Mouse (Mus musculus): Measurements from ENCODE around the gene Myl4. TPM values are rescaled to one million over a fixed set of nuclear protein-coding genes. Genes with fewer than 3 reads are reported as not detected.
A peak's percentile ranks its signal among the peaks of the same experiment; 100 is the strongest.

Myl4 gene
- total and polyA plus RNA-seq, 2 experiments from 2014 or later = 4.0 to 4.6 TPM

- Histone ChIP-seq H3K9ac (replicated peaks; ENCODE audit: low read length, poor library complexity, severe bottlenecking) (no peak overlapping the region), H3K27ac (ENCODE audit: low read depth, low read length) (no peak overlapping the region), H3K4me3 (ENCODE audit: low read depth, low read length) (no peak overlapping the region), H3K4me1 (ENCODE audit: insufficient read depth, low read length) (0 out of 2 replicates have a peak, but pooled peaks cover 4% of the 10 kb centered on the region), H3K27me3 (ENCODE audit: insufficient read depth, low read length) (peaks cover 3% of the 10 kb centered on the region; the same call in 1 of the 2 replicates), H3K36me3 (ENCODE audit: insufficient read depth, low read length) (no peaks in the 10 kb centered on the region), H3K4me2 (ENCODE audit: low read depth, low read length, poor library complexity, severe bottlenecking) (no peak overlapping the region), H3K9me3 (ENCODE audit: low read length) (no peaks in the 10 kb centered on the region)
- no peak for TF ChIP-seq CTCF (IDR thresholded peaks at IDR 0.05)
- no peak for DNase-seq (ENCODE audit: low spot score)
- 52% methylated on average over 2 of the region's 2 CpGs for WGBS
- ATAC-seq (ENCODE audit: low FRiP score) = no peak
These were observed 22.1 kb downstream of the Myl4 start for GRCm38 (mm10) chr11:104572566-104572965.

- H3K27me3 ChIP-seq (ENCODE audit: insufficient read depth, low read length) = peaks cover 3% of the 10 kb centered on the region; the same call in 1 of the 2 replicates
- 0 out of 2 replicates have a peak, but pooled peaks cover 7% of the 10 kb centered on the region for H3K4me1 ChIP-seq (ENCODE audit: insufficient read depth, low read length)
- no peak for TF ChIP-seq CTCF (IDR thresholded peaks at IDR 0.05)
- no peaks in the 10 kb centered on the region for H3K36me3 ChIP-seq (ENCODE audit: insufficient read depth, low read length)
- no peak overlapping the region for H3K4me2 ChIP-seq (ENCODE audit: low read depth, low read length, poor library complexity, severe bottlenecking)
- 54% methylated on average over 10 of the region's 10 CpGs for WGBS
- DNase-seq (ENCODE audit: low spot score) = no peak
- no peak overlapping the region for H3K27ac ChIP-seq (ENCODE audit: low read depth, low read length)
- H3K9ac ChIP-seq (replicated peaks; ENCODE audit: low read length, poor library complexity, severe bottlenecking) = no peak overlapping the region
- no peaks in the 10 kb centered on the region for H3K9me3 ChIP-seq (ENCODE audit: low read length)
- ATAC-seq (ENCODE audit: low FRiP score) = no peak
- no peak overlapping the region for H3K4me3 ChIP-seq (ENCODE audit: low read depth, low read length)
These were observed 26.5 kb downstream of the Myl4 start for GRCm38 (mm10) chr11:104576772-104577612.

- Histone ChIP-seq H3K27me3 (ENCODE audit: insufficient read depth, low read length) (no peaks in the 10 kb centered on the region), H3K4me1 (ENCODE audit: insufficient read depth, low read length) (0 out of 2 replicates have a peak, but pooled peaks cover 3% of the 10 kb centered on the region), H3K9me3 (ENCODE audit: low read length) (no peaks in the 10 kb centered on the region), H3K27ac (ENCODE audit: low read depth, low read length) (no peak overlapping the region), H3K36me3 (ENCODE audit: insufficient read depth, low read length) (no peaks in the 10 kb centered on the region), H3K4me3 (ENCODE audit: low read depth, low read length) (no peak overlapping the region), H3K9ac (replicated peaks; ENCODE audit: low read length, poor library complexity, severe bottlenecking) (no peak overlapping the region), H3K4me2 (ENCODE audit: low read depth, low read length, poor library complexity, severe bottlenecking) (no peak overlapping the region)
- no peak for TF ChIP-seq CTCF (IDR thresholded peaks at IDR 0.05)
- no peak for ATAC-seq (ENCODE audit: low FRiP score)
- WGBS = 70% methylated on average over 5 of the region's 5 CpGs
- DNase-seq (ENCODE audit: low spot score) = no peak
These were observed 27.6 kb downstream of the Myl4 start for GRCm38 (mm10) chr11:104578074-104578473.

DNA sequence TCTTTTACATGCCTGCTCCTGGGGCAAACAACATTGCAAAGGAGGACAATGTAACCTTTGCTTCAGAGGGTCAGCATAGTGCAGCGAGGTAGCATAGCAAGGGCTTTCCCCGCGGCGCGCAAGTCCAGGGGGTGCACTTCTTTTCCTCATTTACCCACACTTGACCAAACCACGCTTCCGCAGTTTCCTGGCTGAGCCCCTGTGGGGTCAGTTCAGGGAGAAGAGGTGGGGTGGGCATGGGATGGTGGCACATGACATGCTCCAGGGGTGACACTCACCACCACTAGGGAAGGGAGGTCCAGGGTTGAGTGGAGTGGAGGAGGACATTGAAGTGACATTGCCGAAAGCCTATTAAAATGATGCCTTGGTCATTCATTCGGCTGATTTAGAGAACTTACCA lies 28.6 kb downstream of the Myl4 start:
- H3K36me3 ChIP-seq (ENCODE audit: insufficient read depth, low read length) = no peaks in the 10 kb centered on the region
- 0 out of 2 replicates have a peak, but pooled peaks cover 3% of the 10 kb centered on the region for H3K4me1 ChIP-seq (ENCODE audit: insufficient read depth, low read length)
- TF ChIP-seq CTCF (IDR thresholded peaks at IDR 0.05) = no peak
- no peak overlapping the region for H3K27ac ChIP-seq (ENCODE audit: low read depth, low read length)
- no peaks in the 10 kb centered on the region for H3K9me3 ChIP-seq (ENCODE audit: low read length)
- ATAC-seq (ENCODE audit: low FRiP score) = no peak
- H3K27me3 ChIP-seq (ENCODE audit: insufficient read depth, low read length) = no peaks in the 10 kb centered on the region
- no peak overlapping the region for H3K4me3 ChIP-seq (ENCODE audit: low read depth, low read length)
- WGBS = 92% methylated on average over 9 of the region's 9 CpGs
- H3K9ac ChIP-seq (replicated peaks; ENCODE audit: low read length, poor library complexity, severe bottlenecking) = no peak overlapping the region
- DNase-seq (ENCODE audit: low spot score) = no peak
- H3K4me2 ChIP-seq (ENCODE audit: low read depth, low read length, poor library complexity, severe bottlenecking) = no peak overlapping the region

GRCm38 (mm10) chr11:104579575-104579974 lies 29.1 kb downstream of the Myl4 start:
- no peaks in the 10 kb centered on the region for H3K27me3 ChIP-seq (ENCODE audit: insufficient read depth, low read length)
- no peaks in the 10 kb centered on the region for H3K9me3 ChIP-seq (ENCODE audit: low read length)
- ATAC-seq (ENCODE audit: low FRiP score) (no peak), DNase-seq (ENCODE audit: low spot score) (no peak)
- no peaks in the 10 kb centered on the region for H3K36me3 ChIP-seq (ENCODE audit: insufficient read depth, low read length)
- 0 out of 2 replicates have a peak, but pooled peaks cover 3% of the 10 kb centered on the region for H3K4me1 ChIP-seq (ENCODE audit: insufficient read depth, low read length)
- TF ChIP-seq CTCF (IDR thresholded peaks at IDR 0.05) = no peak
- WGBS = 95% methylated on average over 8 of the region's 8 CpGs
- no peak overlapping the region for H3K4me3 ChIP-seq (ENCODE audit: low read depth, low read length)
- H3K4me2 ChIP-seq (ENCODE audit: low read depth, low read length, poor library complexity, severe bottlenecking) = no peak overlapping the region
- H3K27ac ChIP-seq (ENCODE audit: low read depth, low read length) = no peak overlapping the region
- no peak overlapping the region for H3K9ac ChIP-seq (replicated peaks; ENCODE audit: low read length, poor library complexity, severe bottlenecking)

DNA sequence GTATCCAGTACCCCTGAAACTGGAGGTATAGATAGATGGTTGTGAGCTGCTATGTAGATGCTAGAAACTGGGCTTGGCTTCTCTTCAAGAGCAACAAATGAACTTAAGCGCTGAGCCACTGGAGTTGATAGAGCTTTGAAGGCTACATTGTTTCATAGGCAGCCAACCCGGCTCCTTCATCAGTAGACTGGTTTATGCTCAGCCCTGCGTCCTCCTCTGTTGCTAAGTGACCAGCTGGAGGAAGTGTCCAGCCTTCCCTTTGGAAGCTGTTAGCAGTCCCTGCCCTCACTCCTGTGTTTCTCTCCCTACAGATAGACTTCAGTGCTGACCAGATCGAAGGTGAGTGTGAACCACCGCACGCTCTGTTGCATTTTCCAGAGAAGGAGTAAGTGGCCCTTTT lies 29.6 kb downstream of the Myl4 start:
- no peak overlapping the region for H3K4me3 ChIP-seq (ENCODE audit: low read depth, low read length)
- H3K36me3 ChIP-seq (ENCODE audit: insufficient read depth, low read length) = no peaks in the 10 kb centered on the region
- ATAC-seq (ENCODE audit: low FRiP score) (no peak), DNase-seq (ENCODE audit: low spot score) (peak; percentile 20)
- H3K27ac ChIP-seq (ENCODE audit: low read depth, low read length) = no peak overlapping the region
- no peaks in the 10 kb centered on the region for H3K27me3 ChIP-seq (ENCODE audit: insufficient read depth, low read length)
- no peak for TF ChIP-seq CTCF (IDR thresholded peaks at IDR 0.05)
- H3K4me2 ChIP-seq (ENCODE audit: low read depth, low read length, poor library complexity, severe bottlenecking) = no peak overlapping the region
- H3K4me1 ChIP-seq (ENCODE audit: insufficient read depth, low read length) = 0 out of 2 replicates have a peak, but pooled peaks cover 3% of the 10 kb centered on the region
- 62% methylated on average over 6 of the region's 6 CpGs for WGBS
- H3K9ac ChIP-seq (replicated peaks; ENCODE audit: low read length, poor library complexity, severe bottlenecking) = no peak overlapping the region
- H3K9me3 ChIP-seq (ENCODE audit: low read length) = no peaks in the 10 kb centered on the region
